Mouse (Mus musculus) liver, embryonic 15.5 days (tissue): Measurements from ENCODE around the gene Dennd6b. TPM values are rescaled to one million over a fixed set of nuclear protein-coding genes. Genes with fewer than 3 reads are reported as not detected.

Source experiments
- ATAC-seq: fragments of 200-750 bp; cut with Nextera tagmentation; 2 replicates; pipeline ENCODE4 v1.8.0; 2017; ENCODE audit warnings: moderate number of reproducible peaks, mild to moderate bottlenecking, moderate library complexity; ENCODE audit not compliant: insufficient read depth
- H3K27ac ChIP-seq: fragments of 300-500 bp; sonication (generic); replicated peaks from 2 replicates; pipeline ENCODE4 v1.5.1; 2015; ENCODE audit warnings: mild to moderate bottlenecking, inconsistent platforms
- H3K27me3 ChIP-seq: fragments of 300-500 bp; sonication (generic); 2 replicates; pipeline ENCODE4 v1.6.1; 2015; ENCODE audit warnings: mild to moderate bottlenecking, inconsistent platforms
- H3K36me3 ChIP-seq: fragments of 300-500 bp; sonication (generic); replicated peaks from 2 replicates; pipeline ENCODE4 v1.6.1; 2015; ENCODE audit warnings: moderate library complexity, mild to moderate bottlenecking, inconsistent platforms
- H3K4me1 ChIP-seq: fragments of 300-500 bp; sonication (generic); replicated peaks from 2 replicates; pipeline ENCODE4 v1.6.1; 2015; ENCODE audit warnings: inconsistent platforms
- H3K4me2 ChIP-seq: fragments of 300-500 bp; sonication (generic); 2 replicates; pipeline ENCODE4 v1.6.1; 2015; ENCODE audit warnings: moderate library complexity, mild to moderate bottlenecking, inconsistent platforms
- H3K4me3 ChIP-seq: fragments of 300-500 bp; sonication (generic); replicated peaks from 2 replicates; pipeline ENCODE4 v1.5.1; 2015; ENCODE audit warnings: mild to moderate bottlenecking, inconsistent platforms
- H3K9ac ChIP-seq: fragments of 300-500 bp; sonication (generic); 2 replicates; pipeline ENCODE4 v1.6.1; 2015; ENCODE audit warnings: moderate library complexity, mild to moderate bottlenecking, inconsistent platforms
- H3K9me3 ChIP-seq: fragments of 300-500 bp; sonication (generic); replicated peaks from 2 replicates; pipeline ENCODE4 v1.6.1; 2016; ENCODE audit warnings: inconsistent platforms
- WGBS: fragments of 180-500 bp; shearing (Covaris S2); methylation state at CpG from one replicate; pipeline ENCODE4 v1.1.7; 2015; ENCODE audit warnings: mixed read lengths; ENCODE audit not compliant: insufficient replicate concordance; 5-methylcytosine and 5-hydroxymethylcytosine counted together
- polyA plus RNA-seq: library from polyadenylated mRNA; unstranded; fragments of >200 nt; fragmentation: Nextera tagmentation; extraction: Ambion mirVana; gene quantifications from 2 replicates; pipeline ENCODE4 v1.2.1, GENCODE M21; 2015

The Dennd6b gene
- 3.3 and 3.5 TPM in 2 replicates for polyA plus RNA-seq

DNA sequence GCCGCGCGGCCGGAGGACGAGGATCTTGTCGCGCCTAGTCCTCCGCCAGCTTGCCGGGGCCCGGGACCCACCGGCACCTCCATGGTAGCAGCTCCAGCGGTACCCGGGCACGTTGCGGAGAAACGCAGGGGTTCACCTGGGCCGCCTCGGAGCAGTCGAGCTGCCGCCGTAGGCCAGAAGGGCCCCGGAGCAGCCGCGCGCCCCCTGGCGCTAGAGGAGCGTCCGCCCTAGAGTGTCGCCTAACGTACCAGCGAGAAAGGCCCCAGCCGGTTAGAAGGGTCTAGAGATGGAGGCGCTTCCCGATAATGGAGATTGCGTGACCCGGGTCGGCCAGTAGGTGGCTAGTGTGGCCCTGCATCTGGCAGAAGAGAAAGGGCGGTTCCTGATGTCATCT, at the start of gene Dennd6b:
TSS of gene Dennd6b (minus strand) at position 184 of the 394 bp plus-strand sequence.
- H3K27me3 ChIP-seq, result no peaks in the 10 kb centered on the region
- no peaks in the 10 kb centered on the region for H3K9me3 ChIP-seq
- peak; percentile 99 for ATAC-seq
- peak within 1 kb of the TSS; percentile 100 for H3K4me3 ChIP-seq
- H3K36me3 ChIP-seq, result no peaks in the 10 kb centered on the region
- peak within 1 kb of the TSS; percentile 89 for H3K4me2 ChIP-seq
- WGBS, result 0% methylated on average over 38 of the region's 38 CpGs
- H3K27ac ChIP-seq, result peak within 1 kb of the TSS; percentile 98
- peak within 1 kb of the TSS; percentile 98 for H3K9ac ChIP-seq
- H3K4me1 ChIP-seq, result peaks cover 21% of the 10 kb centered on the region

DNA sequence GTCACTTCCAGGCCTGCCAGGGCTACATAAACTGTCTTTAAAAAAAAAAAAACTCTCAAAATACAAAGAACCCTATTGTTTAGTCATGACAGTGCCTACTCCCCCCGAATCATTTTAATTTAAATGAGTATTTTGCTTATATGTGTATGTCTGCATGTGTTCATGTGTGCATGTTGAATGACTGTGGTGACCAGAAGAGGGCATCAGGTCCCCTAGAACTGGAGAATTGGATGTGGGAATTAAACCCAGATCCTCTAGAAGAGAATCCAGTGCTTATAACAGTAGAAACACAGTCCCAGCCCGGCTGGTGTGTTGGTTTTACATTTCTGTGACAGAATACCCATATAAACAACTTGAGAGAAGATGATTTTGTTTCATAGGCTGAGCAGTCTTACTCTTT, 44.7 kb upstream of the Dennd6b start:
- Histone ChIP-seq H3K27ac (no peak overlapping the region), H3K9ac (no peak overlapping the region), H3K9me3 (no peaks in the 10 kb centered on the region), H3K4me1 (peaks cover 15% of the 10 kb centered on the region), H3K36me3 (peaks cover 37% of the 10 kb centered on the region), H3K4me3 (no peak overlapping the region), H3K27me3 (no peaks in the 10 kb centered on the region), H3K4me2 (no peak overlapping the region)
- ATAC-seq, result no peak
- WGBS, result 75% methylated on average over 2 of the region's 2 CpGs

DNA sequence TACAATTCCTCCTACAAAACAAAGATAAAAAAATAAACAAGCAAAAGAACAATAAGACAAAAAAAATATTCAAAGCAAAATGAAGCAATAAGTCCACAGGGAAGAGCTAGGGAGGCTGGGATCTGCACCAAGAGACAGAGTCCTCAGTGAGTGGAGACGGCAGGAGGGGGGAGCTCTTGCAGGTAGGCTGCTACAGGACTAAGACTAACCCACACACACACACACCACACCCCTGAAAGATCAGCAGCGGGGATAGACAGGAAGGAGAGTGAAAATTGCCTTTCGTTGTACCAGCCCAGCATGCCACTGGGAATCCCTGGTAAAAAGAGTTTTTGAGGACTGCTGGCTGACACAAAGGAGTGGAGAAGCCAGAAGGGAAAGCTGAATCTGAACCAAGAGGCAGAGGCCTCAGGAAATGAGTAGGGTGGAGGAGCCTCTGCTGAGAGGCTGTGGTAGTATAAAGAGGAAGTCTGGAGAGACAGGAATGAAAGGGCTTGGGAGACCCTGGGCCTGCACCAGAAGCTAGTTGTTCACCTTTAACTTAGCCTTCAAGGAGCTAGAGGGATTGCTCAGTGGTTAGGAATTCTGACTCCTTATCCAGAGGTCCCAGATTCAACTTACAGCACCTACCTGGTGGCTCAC, 43.6 kb upstream of the Dennd6b start:
- H3K4me2 ChIP-seq, result no peak overlapping the region; the same call in 1 of the 2 replicates
- peak; percentile 42; the same call in 1 of the 2 replicates for ATAC-seq
- peaks cover 31% of the 10 kb centered on the region for H3K36me3 ChIP-seq
- H3K9ac ChIP-seq, result no peak overlapping the region
- WGBS, result 10% methylated on average over 3 of the region's 3 CpGs
- H3K4me3 ChIP-seq, result no peak overlapping the region
- no peaks in the 10 kb centered on the region for H3K9me3 ChIP-seq
- H3K27me3 ChIP-seq, result no peaks in the 10 kb centered on the region
- peaks cover 15% of the 10 kb centered on the region for H3K4me1 ChIP-seq
- peak overlapping the region; percentile 38; the same call in 1 of the 2 replicates for H3K27ac ChIP-seq

DNA sequence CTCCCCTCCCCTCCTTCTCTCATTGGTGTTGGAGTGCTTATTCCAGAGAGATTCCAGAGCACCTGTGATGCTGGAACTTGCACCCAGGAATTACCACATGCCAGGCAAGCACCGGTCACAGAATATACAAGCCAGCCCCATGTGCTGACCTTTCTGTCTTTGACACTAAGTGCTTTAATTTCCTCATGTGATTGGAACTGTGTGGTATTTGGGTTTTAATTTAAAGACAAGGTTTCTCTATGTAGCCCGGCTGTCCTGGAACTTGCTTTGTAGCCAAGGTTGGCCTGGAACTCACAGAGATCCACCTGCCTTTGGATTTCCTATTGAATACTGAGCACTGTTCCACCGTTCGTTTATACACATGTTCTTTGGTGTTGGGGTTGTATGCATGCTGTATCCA, 37.8 kb upstream of the Dennd6b start:
- peaks cover 17% of the 10 kb centered on the region; the same call in 1 of the 2 replicates for H3K36me3 ChIP-seq
- H3K9me3 ChIP-seq, result no peaks in the 10 kb centered on the region
- H3K9ac ChIP-seq, result no peak overlapping the region
- WGBS, result 80% methylated on average over 4 of the region's 4 CpGs
- peaks cover 11% of the 10 kb centered on the region for H3K4me1 ChIP-seq
- ATAC-seq, result no peak
- H3K27me3 ChIP-seq, result no peaks in the 10 kb centered on the region
- no peak overlapping the region for H3K27ac ChIP-seq
- H3K4me3 ChIP-seq, result no peak overlapping the region
- no peak overlapping the region for H3K4me2 ChIP-seq

DNA sequence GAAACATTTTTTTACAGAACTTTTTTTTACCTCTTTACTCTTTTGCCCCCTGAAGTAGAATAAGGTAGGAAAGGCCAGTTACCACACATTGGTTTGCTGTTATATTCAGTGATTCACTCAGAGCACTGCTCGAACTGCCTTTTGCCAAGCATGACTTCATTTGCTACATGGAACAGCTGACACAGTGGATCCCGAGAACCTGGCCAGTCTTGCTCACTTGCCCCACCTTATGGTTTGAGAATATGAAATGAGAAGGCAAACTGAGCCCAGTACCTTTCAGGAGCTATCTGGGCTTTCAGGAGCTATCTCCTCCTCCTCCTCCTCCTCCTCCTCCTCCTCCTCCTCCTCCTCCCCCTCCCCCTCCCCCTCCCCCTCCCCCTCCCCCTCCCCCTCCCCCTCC, 37.3 kb upstream of the Dennd6b start:
- no peaks in the 10 kb centered on the region for H3K27me3 ChIP-seq
- H3K27ac ChIP-seq, result no peak overlapping the region
- H3K9me3 ChIP-seq, result no peaks in the 10 kb centered on the region
- WGBS, result 30% methylated on average over 2 of the region's 2 CpGs
- H3K36me3 ChIP-seq, result peaks cover 17% of the 10 kb centered on the region; the same call in 1 of the 2 replicates
- no peak overlapping the region for H3K4me2 ChIP-seq
- peaks cover 7% of the 10 kb centered on the region; the same call in 1 of the 2 replicates for H3K4me1 ChIP-seq
- no peak overlapping the region for H3K4me3 ChIP-seq
- ATAC-seq, result no peak
- H3K9ac ChIP-seq, result no peak overlapping the region

DNA sequence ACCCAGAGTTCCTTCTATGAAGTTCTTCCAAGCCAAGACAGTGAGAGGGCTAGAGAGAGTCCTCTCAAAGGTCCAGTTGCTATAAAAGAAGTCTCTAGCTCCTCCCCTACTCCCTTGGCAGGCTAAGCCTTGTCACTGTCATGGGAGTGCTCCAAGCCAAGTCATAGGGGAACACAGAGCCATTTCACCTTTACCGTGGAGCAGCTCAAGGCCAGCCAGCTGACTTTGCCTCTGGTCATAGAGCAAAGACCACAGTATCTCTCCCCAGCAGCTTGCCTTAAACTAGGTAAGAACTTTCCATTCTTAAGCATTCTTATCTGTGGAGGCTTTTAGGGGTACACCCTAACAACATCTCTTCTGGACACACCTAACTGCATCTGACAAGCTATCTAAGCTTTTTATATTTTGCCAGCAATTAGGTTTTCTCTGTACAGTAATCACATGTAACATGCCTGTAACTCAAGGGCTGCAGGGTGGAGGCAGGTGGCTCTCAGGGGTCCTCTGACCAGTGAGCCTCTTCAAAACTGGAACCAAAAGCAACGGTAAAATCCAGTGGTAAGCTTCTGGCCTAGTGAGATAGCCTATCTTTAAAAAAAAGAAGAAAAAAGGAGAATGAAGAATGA, 19.4 kb upstream of the Dennd6b start:
- H3K4me1 ChIP-seq, result peaks cover 55% of the 10 kb centered on the region
- peak overlapping the region; percentile 97 for H3K27ac ChIP-seq
- H3K9ac ChIP-seq, result peak overlapping the region; percentile 54
- peak; percentile 70 for ATAC-seq
- peaks cover 6% of the 10 kb centered on the region for H3K36me3 ChIP-seq
- 22% methylated on average over 2 of the region's 2 CpGs for WGBS
- no peaks in the 10 kb centered on the region for H3K9me3 ChIP-seq
- no peaks in the 10 kb centered on the region for H3K27me3 ChIP-seq
- H3K4me3 ChIP-seq, result peak overlapping the region; percentile 30
- H3K4me2 ChIP-seq, result peak overlapping the region; percentile 77

DNA sequence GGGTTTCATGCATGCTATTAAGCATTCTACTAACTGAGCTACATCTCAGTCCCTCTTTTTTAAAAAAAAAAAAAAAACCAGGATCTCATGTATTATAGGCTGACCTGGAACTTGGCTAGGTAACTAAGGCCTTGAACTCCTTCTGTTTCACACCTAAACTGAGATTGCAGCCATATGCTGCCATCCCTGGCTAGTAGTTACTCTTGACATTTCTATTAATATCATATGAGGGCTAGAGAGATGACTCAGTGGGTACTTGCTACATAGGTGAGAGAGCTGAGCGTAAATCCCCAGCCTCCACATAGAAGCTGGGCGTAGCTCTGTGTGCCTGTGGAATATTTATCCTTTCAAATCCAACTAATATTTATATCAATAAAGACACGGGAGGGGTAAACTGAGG, 18.7 kb upstream of the Dennd6b start:
- no peak for ATAC-seq
- peaks cover 6% of the 10 kb centered on the region for H3K36me3 ChIP-seq
- H3K27ac ChIP-seq, result peak overlapping the region; percentile 97
- peak overlapping the region; percentile 30; the same call in 1 of the 2 replicates for H3K4me3 ChIP-seq
- peaks cover 62% of the 10 kb centered on the region for H3K4me1 ChIP-seq
- H3K9me3 ChIP-seq, result no peaks in the 10 kb centered on the region
- H3K4me2 ChIP-seq, result peak overlapping the region; percentile 77
- H3K27me3 ChIP-seq, result no peaks in the 10 kb centered on the region
- no peak overlapping the region; the same call in 1 of the 2 replicates for H3K9ac ChIP-seq
- 71% methylated on average over 3 of the region's 3 CpGs for WGBS

DNA sequence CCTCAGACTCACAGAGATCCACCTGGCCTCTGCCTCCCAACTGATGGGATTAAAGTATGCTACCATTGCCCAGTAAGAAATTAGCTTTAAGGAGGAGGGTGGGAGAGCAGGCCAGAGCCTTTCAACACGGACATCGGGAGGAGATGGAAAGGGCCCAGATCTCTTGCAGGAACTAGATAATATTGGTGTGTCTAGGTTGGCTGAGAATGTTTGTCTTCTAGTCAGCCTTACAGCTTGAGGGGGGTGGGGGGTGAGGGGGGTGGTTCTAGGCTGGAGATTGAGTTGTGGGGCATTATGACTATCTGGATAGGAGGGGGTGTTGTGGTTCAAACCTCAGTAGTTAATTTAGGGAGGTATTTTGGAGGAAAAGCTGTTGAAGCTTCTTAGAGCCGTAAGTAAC, 17.2 kb upstream of the Dennd6b start:
- peaks cover 67% of the 10 kb centered on the region for H3K4me1 ChIP-seq
- H3K36me3 ChIP-seq, result peaks cover 6% of the 10 kb centered on the region
- H3K27ac ChIP-seq, result peak overlapping the region; percentile 97
- no peaks in the 10 kb centered on the region for H3K27me3 ChIP-seq
- H3K4me3 ChIP-seq, result peak overlapping the region; percentile 100
- peak overlapping the region; percentile 77 for H3K4me2 ChIP-seq
- H3K9me3 ChIP-seq, result no peaks in the 10 kb centered on the region
- no peak for ATAC-seq
- H3K9ac ChIP-seq, result peak overlapping the region; percentile 19; the same call in 1 of the 2 replicates
- WGBS, result 47% methylated on average over 3 of the region's 3 CpGs

DNA sequence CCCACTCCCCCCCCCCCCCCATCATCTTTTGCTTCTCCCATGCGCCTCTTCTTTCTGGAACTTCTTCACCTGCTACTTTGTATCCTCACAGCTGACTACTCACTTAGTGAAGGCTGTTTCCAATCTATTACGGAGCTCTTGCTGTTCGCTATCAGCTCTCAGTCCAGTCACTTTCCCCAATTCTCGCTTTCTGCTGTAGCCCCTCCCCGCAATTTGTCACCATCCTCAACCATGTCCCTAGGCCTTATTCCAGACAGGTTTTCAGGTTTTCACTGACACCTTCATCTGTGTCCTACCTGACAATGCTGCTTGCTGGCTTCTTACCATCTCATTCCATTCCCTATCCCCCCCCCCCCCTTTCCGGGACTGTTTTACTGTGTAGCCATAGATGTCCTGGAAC, 16.2 kb upstream of the Dennd6b start:
- H3K9me3 ChIP-seq, result no peaks in the 10 kb centered on the region
- H3K4me3 ChIP-seq, result peak overlapping the region; percentile 100
- H3K36me3 ChIP-seq, result peaks cover 6% of the 10 kb centered on the region
- peak overlapping the region; percentile 77 for H3K4me2 ChIP-seq
- H3K27me3 ChIP-seq, result no peaks in the 10 kb centered on the region
- peak overlapping the region; percentile 97 for H3K27ac ChIP-seq
- ATAC-seq, result no peak
- H3K9ac ChIP-seq, result peak overlapping the region; percentile 100
- WGBS, result 57% methylated on average over 6 of the region's 6 CpGs
- H3K4me1 ChIP-seq, result peaks cover 67% of the 10 kb centered on the region

DNA sequence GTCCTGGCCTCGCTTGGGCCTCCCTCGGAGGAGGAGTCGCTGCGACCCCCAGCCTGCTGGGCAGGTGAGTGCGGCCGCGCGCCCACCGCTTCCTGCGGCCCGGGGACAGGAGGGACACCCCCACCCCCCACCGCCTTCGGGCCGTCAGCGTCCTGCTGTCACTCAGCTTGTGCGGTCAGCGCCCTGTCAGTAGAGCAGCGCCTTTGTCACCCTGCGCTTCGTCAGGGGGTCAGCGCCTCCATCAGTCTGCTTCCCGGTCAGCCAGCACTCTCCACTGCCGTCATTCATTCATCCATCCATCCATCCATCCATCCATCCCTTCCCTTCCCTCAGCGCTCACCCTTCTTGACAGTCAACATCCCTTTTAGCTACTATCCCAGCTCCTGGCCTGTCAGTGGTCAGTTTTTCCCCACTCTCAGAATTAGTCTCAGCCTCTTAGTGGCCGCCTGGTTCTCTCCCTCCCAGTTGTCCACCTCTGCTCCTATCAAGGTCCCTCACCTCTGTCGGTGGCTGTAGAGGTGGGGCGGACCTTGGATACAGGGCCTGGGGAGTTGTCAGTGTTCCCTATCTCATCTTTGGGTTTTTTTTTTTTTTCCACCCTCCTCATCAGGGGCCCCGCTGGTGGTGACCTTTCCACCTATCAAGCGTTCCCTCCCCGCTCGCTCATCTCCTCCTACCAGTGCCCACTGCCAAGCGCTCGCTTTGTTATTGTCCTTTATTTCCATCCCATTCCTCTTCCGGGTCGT, 15.6 kb upstream of the Dennd6b start:
- WGBS, result 3% methylated on average over 35 of the region's 35 CpGs
- peak; percentile 60 for ATAC-seq
- H3K9ac ChIP-seq, result peak overlapping the region; percentile 100

More for the DNA sequence above, 15.6 kb upstream of the Dennd6b start:
- Histone ChIP-seq H3K9me3 (no peaks in the 10 kb centered on the region), H3K27me3 (no peaks in the 10 kb centered on the region), H3K4me1 (peaks cover 64% of the 10 kb centered on the region), H3K4me2 (peak overlapping the region; percentile 77), H3K36me3 (peaks cover 5% of the 10 kb centered on the region), H3K27ac (peak overlapping the region; percentile 97), H3K4me3 (peak overlapping the region; percentile 100)
